Mouse (Mus musculus) frontal cortex, adult 2 months (tissue): ENCODE measurements around the gene Ebna1bp2. TPM values are rescaled to one million over a fixed set of nuclear protein-coding genes. Genes with fewer than 3 reads are reported as not detected.
A peak's percentile ranks its signal among the peaks of the same experiment; 100 is the strongest.

Source experiments
- DNase-seq, 2 experiments: peaks; one replicate each; pipeline ENCODE4 v3.0.0; 2022; ENCODE audit warnings: low spot score in 1 of 2; ENCODE audit errors: extremely low spot score in 1 of 2
- polyA plus RNA-seq: library from polyadenylated mRNA; depleted of rRNA; stranded (reverse); fragments of >200 nt; gene quantifications from 2 replicates; pipeline ENCODE4 v1.2.3, GENCODE M21; 2012; rRNA removed

Gene Ebna1bp2
- 49.0 and 54.8 TPM in 2 replicates for polyA plus RNA-seq

DNA sequence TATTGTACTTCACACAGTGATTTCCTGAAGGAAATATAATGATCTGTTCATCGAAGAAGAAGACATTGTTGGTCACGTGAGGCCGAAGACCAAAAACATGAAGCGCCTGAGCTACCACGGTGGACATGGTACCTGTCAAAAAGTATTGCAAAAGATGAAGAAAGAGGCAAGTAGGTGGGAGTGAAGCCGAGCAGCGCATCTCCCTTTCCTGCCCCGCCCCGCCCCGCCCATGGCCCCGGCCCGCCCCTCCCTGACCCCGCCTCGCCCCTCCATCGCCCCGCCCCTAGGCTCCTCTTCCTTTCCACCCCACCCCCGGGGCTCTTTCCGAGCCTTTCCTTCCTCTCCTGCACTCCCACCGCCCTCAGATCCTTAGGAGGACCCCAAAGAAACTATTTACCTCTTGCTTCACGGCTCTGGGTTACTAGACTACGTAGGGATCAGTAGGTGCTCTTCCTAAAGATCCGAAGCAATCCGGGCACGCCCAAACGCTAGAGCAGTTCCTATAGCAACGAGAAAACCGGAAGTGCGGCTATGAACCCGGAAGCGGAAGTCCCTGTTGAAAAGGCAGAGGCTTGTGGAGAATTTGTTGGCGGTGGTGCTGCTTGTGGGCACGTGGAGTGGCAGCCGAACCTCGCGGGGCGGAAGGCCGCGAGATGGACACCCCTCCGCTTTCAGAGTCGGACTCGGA is at the start of gene Ebna1bp2, which contains the start of gene Cfap57:
Gene Ebna1bp2 (plus strand): TSS at position 521 of the 688 bp plus-strand sequence.
Gene Cfap57 (minus strand): TSS at position 499 of the 688 bp plus-strand sequence.
- peak; percentile 91 to 95 for DNase-seq

- peak; percentile 61 to 81 for DNase-seq
Observed at GRCm38 (mm10) chr4:118571441-118571840, 49.2 kb upstream of the Ebna1bp2 start.

- DNase-seq = peak; percentile 74 to 97
Observed at GRCm38 (mm10) chr4:118576097-118576496, 44.5 kb upstream of the Ebna1bp2 start.

DNA sequence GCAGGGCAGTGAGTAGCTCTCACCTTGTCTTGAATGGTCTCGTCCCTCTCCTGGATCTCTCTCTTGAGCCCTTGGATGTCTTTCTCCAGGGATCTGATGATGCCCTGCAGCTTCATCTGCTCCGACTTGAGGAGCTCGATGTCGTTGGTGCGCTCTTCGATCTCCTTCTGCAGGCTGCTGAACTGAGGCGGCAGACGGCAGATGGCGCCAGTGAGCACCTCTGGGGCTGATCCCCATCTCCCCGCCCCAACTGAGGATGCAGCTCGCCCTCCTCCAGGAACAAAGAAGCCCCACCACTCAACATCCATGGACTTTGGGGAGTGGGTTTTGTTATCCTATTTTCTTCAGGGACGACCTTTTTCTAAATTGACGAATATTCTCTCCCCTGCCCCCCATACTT is 41.3 kb upstream of the Ebna1bp2 start:
- DNase-seq = peak in 1 of 2 experiments; percentile 61

GRCm38 (mm10) chr4:118581508-118581907 is 39.1 kb upstream of the Ebna1bp2 start:
- no peak for DNase-seq

DNA sequence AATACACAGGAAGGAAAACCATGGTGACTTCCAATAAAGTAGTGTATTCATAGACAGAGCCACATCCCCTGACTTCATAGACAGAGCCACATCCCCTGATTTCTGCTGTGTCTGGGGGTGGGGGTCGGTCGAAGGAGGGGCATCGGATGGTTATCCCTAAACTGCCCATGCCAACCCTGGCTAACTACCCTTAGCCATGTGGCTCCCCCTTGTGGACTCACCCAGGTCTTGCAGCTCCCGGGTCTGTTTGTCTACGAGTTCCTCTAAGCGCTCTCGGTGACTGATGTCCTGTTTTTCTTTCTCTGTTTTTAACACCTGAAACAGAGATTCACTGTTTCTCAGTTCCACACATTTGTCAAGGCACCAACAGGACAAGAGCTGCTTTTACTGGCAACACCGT is 38.0 kb upstream of the Ebna1bp2 start:
- no peak for DNase-seq

DNA sequence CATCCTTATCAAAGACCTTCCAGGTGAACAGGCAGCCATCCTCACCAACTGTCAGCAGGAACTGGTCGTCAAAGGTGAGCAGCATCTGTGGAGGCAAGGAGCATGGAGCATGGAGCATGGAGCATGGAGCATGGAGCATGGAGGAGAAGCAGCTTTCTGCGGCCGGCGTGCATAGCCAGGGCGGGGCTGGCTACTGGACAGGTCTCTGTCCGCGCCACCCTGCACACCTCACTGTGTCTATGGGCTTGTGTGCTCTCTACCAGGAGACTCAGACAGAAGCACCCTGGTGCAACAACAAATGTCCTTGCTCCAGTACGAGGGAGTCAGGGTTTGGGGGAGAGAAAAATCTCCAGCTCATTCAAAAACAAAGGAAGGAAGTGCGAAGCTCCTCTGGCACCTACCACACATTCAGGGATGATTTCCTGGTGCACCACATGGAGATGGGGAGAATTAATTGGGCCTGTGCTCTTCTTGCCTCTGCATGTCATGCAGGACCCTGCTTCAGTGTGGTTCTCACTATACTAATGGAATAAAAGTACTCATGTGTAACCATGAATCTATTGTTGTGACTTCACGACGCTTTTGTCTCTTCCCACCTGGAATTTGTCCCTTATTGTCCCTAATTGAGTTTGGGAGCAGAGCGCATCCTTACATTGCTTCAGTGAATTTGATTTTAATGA is 31.4 kb upstream of the Ebna1bp2 start:
- no peak for DNase-seq

- DNase-seq = no peak
Observed at GRCm38 (mm10) chr4:118589733-118590130, 30.9 kb upstream of the Ebna1bp2 start.

- no peak for DNase-seq
Observed at GRCm38 (mm10) chr4:118604065-118604464, 16.5 kb upstream of the Ebna1bp2 start.

DNA sequence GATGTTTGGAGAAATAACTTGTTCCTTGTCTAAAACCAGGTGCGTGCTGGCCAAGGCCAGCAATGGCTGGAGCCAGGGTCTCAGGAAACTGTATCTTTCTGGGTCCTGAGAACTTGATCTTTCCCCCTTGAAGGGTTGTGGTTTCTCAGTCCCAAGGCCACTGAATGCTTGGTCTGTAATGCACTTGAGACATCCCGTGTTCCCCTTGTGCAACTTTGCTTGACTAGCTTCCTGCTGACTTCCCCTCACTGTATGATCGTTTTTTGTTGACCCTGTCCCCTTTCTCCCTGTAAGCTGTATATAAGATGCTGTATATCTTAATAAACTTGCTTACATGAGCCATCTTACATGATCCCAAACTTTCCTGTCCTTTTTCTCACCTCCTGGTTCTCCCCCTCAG is 10.8 kb upstream of the Ebna1bp2 start:
- DNase-seq = no peak

DNA sequence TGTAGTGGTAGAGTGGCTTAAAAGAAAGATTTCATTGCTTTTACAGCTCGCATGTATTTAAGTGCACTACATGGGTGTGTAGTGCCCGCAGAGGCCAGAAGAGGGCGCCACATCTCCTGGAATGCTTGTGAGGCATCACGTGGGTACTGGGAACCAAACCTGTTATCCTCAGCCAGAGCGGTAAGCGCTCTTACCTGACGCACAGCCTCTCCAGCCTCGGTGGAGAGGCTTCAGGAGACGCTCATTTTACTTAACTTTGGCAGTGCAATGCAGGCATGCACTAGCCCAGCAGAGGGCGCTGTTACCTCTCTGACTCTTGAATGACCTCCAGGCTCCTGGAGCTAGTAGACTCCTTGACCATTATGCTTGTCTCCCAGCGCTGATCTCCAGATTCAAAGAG is 8.0 kb upstream of the Ebna1bp2 start:
- peak in 1 of 2 experiments; percentile 30 for DNase-seq

GRCm38 (mm10) chr4:118615412-118615811 is 5.2 kb upstream of the Ebna1bp2 start:
- DNase-seq = no peak

GRCm38 (mm10) chr4:118620967-118621320 is 345 bp downstream of the Ebna1bp2 start:
- no peak for DNase-seq

DNA sequence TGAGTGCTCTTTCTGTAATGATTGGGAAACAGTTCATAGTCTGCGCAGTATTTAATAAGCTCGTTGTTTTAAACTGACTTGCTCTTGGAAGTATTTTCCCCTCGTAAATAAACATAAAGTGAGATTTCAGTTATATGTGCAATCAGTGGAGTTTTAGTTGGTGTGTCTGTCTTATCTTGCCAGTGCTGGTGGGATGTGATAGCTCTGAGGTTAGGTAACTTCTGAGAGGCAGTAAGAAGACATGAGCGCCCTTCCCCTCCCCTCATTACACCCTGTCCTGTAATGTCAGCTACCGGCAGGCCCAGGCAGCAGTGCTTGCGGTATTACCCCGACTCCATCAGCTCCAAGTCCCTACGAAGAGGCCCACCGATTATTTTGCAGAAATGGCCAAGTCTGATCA is 1.2 kb downstream of the Ebna1bp2 start:
- DNase-seq = no peak

GRCm38 (mm10) chr4:118630261-118630660 is 9.7 kb downstream of the Ebna1bp2 start:
- no peak for DNase-seq

DNA sequence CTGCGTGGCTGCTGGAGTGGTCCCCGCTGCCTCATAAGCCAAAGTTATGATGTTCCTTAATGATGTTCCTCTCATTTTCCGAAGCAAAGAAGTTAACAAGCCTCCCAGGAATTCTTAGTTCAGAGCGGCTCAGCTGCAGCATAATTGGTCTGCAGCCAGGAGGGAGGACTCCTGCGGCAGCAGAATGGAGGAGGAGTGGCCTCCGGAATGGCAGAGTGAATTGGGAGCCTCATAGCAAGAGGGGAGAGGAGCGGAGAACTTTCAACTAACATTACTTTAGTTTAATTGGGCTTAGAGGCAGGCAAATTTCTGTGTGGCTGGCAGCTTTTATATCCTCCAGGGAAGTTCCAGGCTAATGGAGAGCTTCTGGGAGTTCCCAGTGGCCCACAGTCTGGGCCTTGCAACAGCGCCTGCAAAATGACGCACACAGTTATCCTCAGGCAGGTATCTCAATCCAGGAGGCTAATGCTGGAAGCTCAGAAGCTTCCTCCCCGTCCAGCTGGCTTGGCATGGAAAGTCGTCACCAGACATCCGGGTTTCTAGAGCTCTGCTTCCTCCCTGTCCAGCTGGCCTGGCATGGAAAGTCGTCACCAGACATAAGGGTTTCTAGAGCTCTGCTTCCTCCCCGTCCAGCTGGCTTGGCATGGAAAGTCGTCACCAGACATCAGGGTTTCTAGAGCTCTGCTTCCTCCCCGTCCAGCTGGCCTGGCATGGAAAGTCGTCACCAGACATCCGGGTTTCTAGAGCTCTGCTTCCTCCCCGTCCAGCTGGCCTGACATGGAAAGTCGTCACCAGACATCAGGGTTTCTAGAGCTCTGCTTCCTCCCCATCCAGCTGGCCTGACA is 22.0 kb downstream of the Ebna1bp2 start:
- DNase-seq = peak in 1 of 2 experiments; percentile 20

DNA sequence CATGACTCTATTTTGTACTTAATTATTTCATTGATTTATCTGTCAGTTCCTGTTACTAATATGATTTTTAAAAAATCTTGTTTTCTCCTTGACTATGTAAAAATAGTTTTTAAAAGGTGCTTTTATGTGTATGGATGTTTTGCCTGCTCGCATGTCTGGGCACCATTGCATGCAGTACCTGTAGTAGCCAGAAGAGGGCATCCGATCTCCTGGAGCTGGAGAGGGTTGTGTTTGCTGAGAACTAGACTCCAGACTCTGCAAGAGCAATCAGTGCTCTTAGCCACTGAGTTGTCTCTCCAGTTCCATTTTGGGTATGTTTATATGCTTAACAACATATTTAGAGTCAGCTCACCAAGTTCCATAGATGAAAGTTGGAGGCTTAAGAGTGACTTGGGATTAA is 24.6 kb downstream of the Ebna1bp2 start:
- DNase-seq = peak in 1 of 2 experiments; percentile 82

- no peak for DNase-seq
Observed at GRCm38 (mm10) chr4:118658652-118659051, 38.1 kb downstream of the Ebna1bp2 start, which contains the start of gene Olfr62. Olfr62 (plus strand) TSS chr4:118658952.
